Mouse (Mus musculus) embryonic facial prominence, embryonic 11.5 days (tissue): Measurements from ENCODE around the gene Tctex1d4. TPM values are rescaled to one million over a fixed set of nuclear protein-coding genes. Genes with fewer than 3 reads are reported as not detected.

Source experiments
- ATAC-seq: fragments of 200-750 bp; cut with Nextera tagmentation; replicated peaks from 2 replicates; pipeline ENCODE4 v1.8.0; 2017; ENCODE audit warnings: low read depth; ENCODE audit not compliant: insufficient number of reproducible peaks, low FRiP score, low TSS enrichment
- DNase-seq: peaks from one replicate; pipeline ENCODE4 v3.0.0-alpha.2; 2015; ENCODE audit warnings: low spot score
- H3K27ac ChIP-seq: fragments of 300-500 bp; sonication (generic); replicated peaks from 2 replicates; pipeline ENCODE4 v1.5.1; 2014; ENCODE audit warnings: mild to moderate bottlenecking, low read depth, low read length, control low read depth
- H3K27me3 ChIP-seq: fragments of 300-500 bp; sonication (generic); 2 replicates; pipeline ENCODE4 v1.6.1; 2014; ENCODE audit warnings: mild to moderate bottlenecking, low read length, moderate library complexity, mixed read lengths; ENCODE audit not compliant: control insufficient read depth, insufficient read depth
- H3K36me3 ChIP-seq: fragments of 300-500 bp; sonication (generic); replicated peaks from 2 replicates; pipeline ENCODE4 v1.6.1; 2014; ENCODE audit warnings: low read depth, mild to moderate bottlenecking, low read length, moderate library complexity, mixed read lengths; ENCODE audit not compliant: control insufficient read depth, insufficient read depth
- H3K4me1 ChIP-seq: fragments of 300-500 bp; sonication (generic); 2 replicates; pipeline ENCODE4 v1.6.1; 2014; ENCODE audit warnings: low read length, mixed read lengths; ENCODE audit not compliant: control insufficient read depth, insufficient read depth
- H3K4me2 ChIP-seq: fragments of 300-500 bp; sonication (generic); 2 replicates; pipeline ENCODE4 v1.6.1; 2014; ENCODE audit warnings: low read depth, mild to moderate bottlenecking, control low read depth, low read length, moderate library complexity
- H3K4me3 ChIP-seq: fragments of 300-500 bp; sonication (generic); 2 replicates; pipeline ENCODE4 v1.5.1; 2014; ENCODE audit warnings: low read depth, low read length, control low read depth
- H3K9ac ChIP-seq: fragments of 300-500 bp; sonication (generic); replicated peaks from 2 replicates; pipeline ENCODE4 v1.6.1; 2014; ENCODE audit warnings: mild to moderate bottlenecking, control low read depth, low read length
- H3K9me3 ChIP-seq: fragments of 300-500 bp; sonication (generic); replicated peaks from 2 replicates; pipeline ENCODE4 v1.6.1; 2016; ENCODE audit warnings: mild to moderate bottlenecking, low read length, inconsistent platforms, mixed read lengths; ENCODE audit not compliant: control insufficient read depth
- WGBS: fragments of 180-500 bp; shearing (Covaris S2); extraction: QIAGEN DNeasy Blood & Tissue Kit; methylation state at CpG from one replicate; pipeline ENCODE4 v1.1.7; 2014; 5-methylcytosine and 5-hydroxymethylcytosine counted together
- polyA plus RNA-seq: library from polyadenylated mRNA; unstranded; fragments of >200 nt; fragmentation: Nextera tagmentation; extraction: Ambion mirVana; gene quantifications from 2 replicates; pipeline ENCODE4 v1.2.1, GENCODE M21; 2014

The Tctex1d4 gene
- polyA plus RNA-seq, 1 experiment from 2014 or later = not detected

DNA sequence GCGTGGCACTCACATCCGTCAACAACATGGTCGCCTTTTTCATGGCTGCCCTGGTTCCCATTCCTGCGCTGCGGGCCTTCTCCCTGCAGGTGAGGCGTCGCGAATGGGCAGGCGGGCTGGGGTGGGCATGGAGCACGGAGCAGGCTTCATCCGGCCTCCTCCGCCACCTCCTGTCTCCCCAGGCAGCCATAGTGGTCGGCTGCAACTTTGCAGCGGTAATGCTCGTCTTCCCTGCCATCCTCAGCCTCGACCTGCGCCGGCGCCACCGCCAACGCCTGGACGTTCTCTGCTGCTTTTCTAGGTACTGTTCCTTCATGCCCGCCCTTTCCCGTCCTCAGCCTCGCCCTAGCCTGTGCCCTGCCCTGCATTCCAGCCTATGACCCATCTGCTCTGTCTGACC, 17.3 kb upstream of the Tctex1d4 start:
- H3K4me3 ChIP-seq = no peak overlapping the region
- 89% methylated on average over 25 of the region's 25 CpGs for WGBS
- DNase-seq (no peak), ATAC-seq (no peak)
- H3K9me3 ChIP-seq = no peaks in the 10 kb centered on the region
- H3K4me2 ChIP-seq = no peak overlapping the region
- H3K4me1 ChIP-seq = no peaks in the 10 kb centered on the region
- no peak overlapping the region for H3K9ac ChIP-seq
- peaks cover 2% of the 10 kb centered on the region; the same call in 1 of the 2 replicates for H3K36me3 ChIP-seq
- H3K27ac ChIP-seq = no peak overlapping the region
- H3K27me3 ChIP-seq = no peaks in the 10 kb centered on the region

DNA sequence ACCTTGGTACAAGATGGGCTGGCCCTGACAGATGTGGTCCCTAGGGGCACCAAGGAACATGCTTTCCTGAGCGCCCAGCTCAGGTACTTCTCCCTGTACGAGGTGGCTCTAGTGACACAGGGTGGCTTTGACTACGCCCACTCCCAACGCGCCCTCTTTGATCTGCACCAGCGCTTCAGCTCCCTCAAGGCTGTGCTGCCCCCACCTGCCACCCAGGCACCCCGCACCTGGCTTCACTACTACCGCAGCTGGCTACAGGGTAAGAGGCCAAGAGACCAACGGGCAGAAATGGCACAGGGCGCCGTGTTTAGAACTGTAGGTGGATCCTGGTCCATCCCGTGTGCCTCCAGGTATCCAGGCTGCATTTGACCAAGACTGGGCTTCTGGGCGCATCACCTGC, 16.3 kb upstream of the Tctex1d4 start:
- ATAC-seq = no peak
- Histone ChIP-seq H3K4me3 (no peak overlapping the region), H3K9ac (no peak overlapping the region), H3K4me1 (no peaks in the 10 kb centered on the region), H3K9me3 (no peaks in the 10 kb centered on the region), H3K27ac (no peak overlapping the region), H3K27me3 (no peaks in the 10 kb centered on the region), H3K4me2 (no peak overlapping the region), H3K36me3 (peaks cover 2% of the 10 kb centered on the region; the same call in 1 of the 2 replicates)
- no peak for DNase-seq
- WGBS = 89% methylated on average over 13 of the region's 13 CpGs

- Histone ChIP-seq H3K27ac (no peak overlapping the region), H3K9me3 (no peaks in the 10 kb centered on the region), H3K4me2 (no peak overlapping the region), H3K4me1 (no peaks in the 10 kb centered on the region), H3K27me3 (no peaks in the 10 kb centered on the region), H3K9ac (no peak overlapping the region), H3K4me3 (no peak overlapping the region), H3K36me3 (0 out of 2 replicates have a peak, but pooled peaks cover 2% of the 10 kb centered on the region)
- DNase-seq = no peak
- no peak for ATAC-seq
- 90% methylated on average over 11 of the region's 11 CpGs for WGBS
These were observed 15.6 kb upstream of the Tctex1d4 start for GRCm38 (mm10) chr4:117110985-117111384.

DNA sequence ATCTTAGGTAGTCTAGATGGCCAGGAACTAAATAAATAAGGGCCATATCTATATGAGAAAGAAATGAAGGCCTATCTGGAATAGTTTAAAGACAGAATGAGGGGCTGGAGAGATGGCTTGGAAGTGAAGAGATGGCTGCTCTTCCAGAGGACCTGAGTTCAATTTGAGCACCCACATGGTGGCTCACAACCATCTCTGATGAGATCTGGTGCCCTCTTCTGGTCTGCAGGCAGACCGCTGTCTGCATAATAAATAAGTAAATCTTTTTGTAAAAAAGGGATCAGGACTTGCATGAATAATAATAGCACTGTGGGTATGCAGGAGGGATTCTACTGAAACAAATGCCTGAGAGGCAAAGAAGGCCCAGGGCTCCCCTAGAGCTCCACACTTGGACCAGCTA, 13.4 kb upstream of the Tctex1d4 start:
- no peak overlapping the region for H3K27ac ChIP-seq
- H3K4me2 ChIP-seq = no peak overlapping the region
- ATAC-seq = no peak
- 76% methylated on average over 1 of the region's 1 CpGs for WGBS
- no peak overlapping the region for H3K9ac ChIP-seq
- H3K4me1 ChIP-seq = no peaks in the 10 kb centered on the region
- 0 out of 2 replicates have a peak, but pooled peaks cover 2% of the 10 kb centered on the region for H3K36me3 ChIP-seq
- no peak overlapping the region for H3K4me3 ChIP-seq
- no peaks in the 10 kb centered on the region for H3K27me3 ChIP-seq
- H3K9me3 ChIP-seq = no peaks in the 10 kb centered on the region
- no peak for DNase-seq

- Histone ChIP-seq H3K36me3 (0 out of 2 replicates have a peak, but pooled peaks cover 2% of the 10 kb centered on the region), H3K27me3 (no peaks in the 10 kb centered on the region), H3K9me3 (no peaks in the 10 kb centered on the region), H3K27ac (no peak overlapping the region), H3K4me2 (no peak overlapping the region), H3K4me1 (no peaks in the 10 kb centered on the region), H3K9ac (no peak overlapping the region), H3K4me3 (no peak overlapping the region)
- 82% methylated on average over 5 of the region's 5 CpGs for WGBS
- DNase-seq = no peak
- ATAC-seq = no peak
These were observed 11.0 kb upstream of the Tctex1d4 start for GRCm38 (mm10) chr4:117115592-117115991.

DNA sequence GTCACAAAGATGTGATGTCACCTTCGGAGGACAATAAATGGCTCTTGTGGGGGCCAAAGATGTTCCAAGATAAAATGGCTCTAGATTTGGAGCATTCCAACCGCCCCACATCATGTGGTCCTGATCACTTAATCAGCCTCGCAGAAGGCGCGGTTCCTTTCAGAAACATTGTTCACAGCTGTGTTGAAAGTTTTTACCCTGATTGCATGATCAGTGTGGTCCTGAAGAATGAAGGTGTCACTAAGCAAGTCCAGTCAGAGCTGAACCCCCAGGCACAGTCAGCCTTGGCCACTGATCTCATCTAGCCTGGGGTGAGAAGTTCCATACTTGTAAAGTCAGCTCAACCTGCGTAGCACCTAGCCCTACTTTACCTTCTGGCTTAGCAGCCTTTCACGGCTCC, 8.7 kb upstream of the Tctex1d4 start:
- ATAC-seq (no peak), DNase-seq (no peak)
- no peaks in the 10 kb centered on the region for H3K27me3 ChIP-seq
- H3K27ac ChIP-seq = no peak overlapping the region
- H3K36me3 ChIP-seq = 0 out of 2 replicates have a peak, but pooled peaks cover 2% of the 10 kb centered on the region
- no peaks in the 10 kb centered on the region for H3K9me3 ChIP-seq
- WGBS = 91% methylated on average over 7 of the region's 7 CpGs
- no peak overlapping the region for H3K4me3 ChIP-seq
- no peak overlapping the region for H3K9ac ChIP-seq
- H3K4me2 ChIP-seq = no peak overlapping the region
- H3K4me1 ChIP-seq = no peaks in the 10 kb centered on the region

GRCm38 (mm10) chr4:117119636-117120035, 7.0 kb upstream of the Tctex1d4 start:
- H3K4me1 ChIP-seq = no peaks in the 10 kb centered on the region; the same call in 1 of the 2 replicates
- WGBS = 85% methylated on average over 5 of the region's 5 CpGs
- H3K27ac ChIP-seq = peak overlapping the region; percentile 64; the same call in 1 of the 2 replicates
- H3K4me2 ChIP-seq = peak overlapping the region; percentile 100
- peak overlapping the region; percentile 70; the same call in 1 of the 2 replicates for H3K4me3 ChIP-seq
- no peaks in the 10 kb centered on the region for H3K9me3 ChIP-seq
- no peaks in the 10 kb centered on the region for H3K36me3 ChIP-seq
- no peak for ATAC-seq
- peak overlapping the region; percentile 70; the same call in 1 of the 2 replicates for H3K9ac ChIP-seq
- no peaks in the 10 kb centered on the region for H3K27me3 ChIP-seq
- no peak for DNase-seq

DNA sequence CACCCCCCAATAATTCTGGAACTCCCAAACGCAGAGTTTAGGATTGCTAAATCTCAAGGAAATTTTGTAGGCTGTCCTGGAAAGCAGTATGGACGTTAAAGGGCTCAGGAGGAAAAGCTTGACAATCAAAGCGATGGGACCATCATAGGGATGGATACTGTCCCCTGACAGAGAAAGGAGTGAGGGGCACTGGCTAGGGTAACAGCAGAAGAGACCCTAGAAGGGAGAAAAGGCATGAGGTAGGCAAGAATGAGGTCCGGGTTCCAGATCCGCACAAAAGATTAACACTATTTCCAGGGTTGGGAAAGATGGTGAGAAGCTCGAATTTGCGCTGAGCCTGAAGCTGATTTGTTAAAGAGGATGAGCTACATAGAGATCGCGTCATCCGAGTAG, 6.5 kb upstream of the Tctex1d4 start:
- no peaks in the 10 kb centered on the region for H3K27me3 ChIP-seq
- ATAC-seq (0 out of 2 replicates have a peak, but pooled peaks have one; percentile 1), DNase-seq (no peak)
- H3K4me3 ChIP-seq = peak overlapping the region; percentile 70
- H3K27ac ChIP-seq = peak overlapping the region; percentile 64
- no peaks in the 10 kb centered on the region for H3K36me3 ChIP-seq
- WGBS = 8% methylated on average over 10 of the region's 10 CpGs
- H3K9me3 ChIP-seq = no peaks in the 10 kb centered on the region
- peaks cover under 1% of the 10 kb centered on the region; the same call in 1 of the 2 replicates for H3K4me1 ChIP-seq
- H3K4me2 ChIP-seq = peak overlapping the region; percentile 100
- H3K9ac ChIP-seq = peak overlapping the region; percentile 70
